14 mouse cellular contexts compared by ENCODE assay signal in genomic region chr4:54328273-54328672, GRCm38 (mm10).
DNase-seq lines count a peak whose midpoint lies in the region; ATAC-seq lines count a peak whose summit lies in the region.
"Had no signal": no experiment of that assay in that cellular context is flagged by ENCODE, and none has a peak within 500 bp of the region (broad histone marks: within the 10 kb centered on the region; RNA-seq: fewer than 3 reads in every experiment).

No protein-coding gene starts in this region.

- no peak overlapping the region for H3K4me3 ChIP-seq in forebrain, embryonic 12.5 days (replicated peaks)
- H3K4me3 ChIP-seq in forebrain, embryonic 10.5 days: no peak overlapping the region
- no peak overlapping the region for H3K4me3 ChIP-seq in midbrain, embryonic 14.5 days (replicated peaks; ENCODE audit: low read depth, low read length)
- H3K4me3 ChIP-seq in midbrain, embryonic 11.5 days (ENCODE audit: low read depth, low read length): no peak overlapping the region
- H3K4me3 ChIP-seq in hindbrain, embryonic 12.5 days: no peak overlapping the region
- H3K4me3 ChIP-seq in midbrain, embryonic 15.5 days: no peak overlapping the region
- no peak overlapping the region for H3K4me3 ChIP-seq in intestine, embryonic 16.5 days (ENCODE audit: low read length)
- H3K4me3 ChIP-seq: limb, embryonic 15.5 days had no signal

- H3K36me3 ChIP-seq in forebrain, embryonic 12.5 days (replicated peaks): no peaks in the 10 kb centered on the region
- H3K36me3 ChIP-seq in forebrain, embryonic 10.5 days (replicated peaks): no peaks in the 10 kb centered on the region
- H3K36me3 ChIP-seq in midbrain, embryonic 14.5 days (ENCODE audit: control insufficient read depth, insufficient read depth, low read length): no peaks in the 10 kb centered on the region
- H3K36me3 ChIP-seq in midbrain, embryonic 11.5 days (ENCODE audit: control insufficient read depth, insufficient read depth, low read length): no peaks in the 10 kb centered on the region
- H3K36me3 ChIP-seq in hindbrain, embryonic 12.5 days: no peaks in the 10 kb centered on the region
- H3K36me3 ChIP-seq in midbrain, embryonic 15.5 days (replicated peaks): no peaks in the 10 kb centered on the region
- H3K36me3 ChIP-seq in intestine, embryonic 16.5 days (ENCODE audit: control insufficient read depth, insufficient read depth, low read length): no peaks in the 10 kb centered on the region
- H3K36me3 ChIP-seq: hindbrain, embryonic 15.5 days; limb, embryonic 15.5 days had no signal

- no peak overlapping the region for H3K9ac ChIP-seq in forebrain, embryonic 12.5 days
- H3K9ac ChIP-seq in midbrain, embryonic 14.5 days (replicated peaks; ENCODE audit: low read length): no peak overlapping the region
- no peak overlapping the region for H3K9ac ChIP-seq in midbrain, embryonic 11.5 days (ENCODE audit: low read length)
- H3K9ac ChIP-seq in hindbrain, embryonic 12.5 days: no peak overlapping the region
- H3K9ac ChIP-seq in midbrain, embryonic 15.5 days: no peak overlapping the region
- H3K9ac ChIP-seq in intestine, embryonic 16.5 days (ENCODE audit: low read depth, low read length): no peak overlapping the region
- H3K9ac ChIP-seq: limb, embryonic 15.5 days had no signal

- H3K27ac ChIP-seq in forebrain, embryonic 12.5 days: peak overlapping the region; percentile 71; the same call in 1 of the 2 replicates
- H3K27ac ChIP-seq in forebrain, embryonic 10.5 days: no peak overlapping the region
- H3K27ac ChIP-seq in midbrain, embryonic 14.5 days (replicated peaks; ENCODE audit: low read depth, low read length): peak overlapping the region; percentile 76
- no peak overlapping the region for H3K27ac ChIP-seq in midbrain, embryonic 11.5 days (ENCODE audit: low read depth, low read length)
- H3K27ac ChIP-seq in hindbrain, embryonic 12.5 days: peak overlapping the region; percentile 80
- peak overlapping the region; percentile 75 for H3K27ac ChIP-seq in midbrain, embryonic 15.5 days
- H3K27ac ChIP-seq in intestine, embryonic 16.5 days (ENCODE audit: low read length): no peak overlapping the region
- H3K27ac ChIP-seq: limb, embryonic 15.5 days; macrophage had no signal

- 62% methylated on average over 5 of the region's 5 CpGs for WGBS in forebrain, embryonic 12.5 days
- WGBS in forebrain, embryonic 10.5 days: 90% methylated on average over 5 of the region's 5 CpGs
- WGBS in midbrain, embryonic 14.5 days: 48% methylated on average over 5 of the region's 5 CpGs
- 85% methylated on average over 5 of the region's 5 CpGs for WGBS in midbrain, embryonic 11.5 days
- 73% methylated on average over 5 of the region's 5 CpGs for WGBS in hindbrain, embryonic 12.5 days
- 56% methylated on average over 5 of the region's 5 CpGs for WGBS in midbrain, embryonic 15.5 days
- WGBS in intestine, embryonic 16.5 days: 76% methylated on average over 5 of the region's 5 CpGs

- H3K9me3 ChIP-seq in forebrain, embryonic 12.5 days: no peaks in the 10 kb centered on the region
- H3K9me3 ChIP-seq in forebrain, embryonic 10.5 days: no peaks in the 10 kb centered on the region
- no peaks in the 10 kb centered on the region for H3K9me3 ChIP-seq in midbrain, embryonic 14.5 days (ENCODE audit: control insufficient read depth, low read length)
- no peaks in the 10 kb centered on the region for H3K9me3 ChIP-seq in midbrain, embryonic 11.5 days (ENCODE audit: control insufficient read depth, low read length)
- no peaks in the 10 kb centered on the region for H3K9me3 ChIP-seq in hindbrain, embryonic 12.5 days (replicated peaks)
- H3K9me3 ChIP-seq in midbrain, embryonic 15.5 days: no peaks in the 10 kb centered on the region
- H3K9me3 ChIP-seq in intestine, embryonic 16.5 days (ENCODE audit: control insufficient read depth, low read length): no peaks in the 10 kb centered on the region
- H3K9me3 ChIP-seq: hindbrain, embryonic 15.5 days; limb, embryonic 15.5 days had no signal

- no peak for ATAC-seq in forebrain, embryonic 12.5 days (ENCODE audit: low FRiP score)
- peak; percentile 12; the same call in 1 of the 2 replicates for ATAC-seq in midbrain, embryonic 14.5 days (ENCODE audit: low FRiP score, low TSS enrichment)
- ATAC-seq in midbrain, embryonic 11.5 days (ENCODE audit: low FRiP score): no peak
- no peak for ATAC-seq in hindbrain, embryonic 12.5 days (ENCODE audit: low FRiP score)
- no peak for ATAC-seq in midbrain, embryonic 15.5 days (replicated peaks)
- no peak for ATAC-seq in intestine, embryonic 16.5 days
- ATAC-seq: Patski had no signal

- no peak for DNase-seq in forebrain, embryonic 10.5 days (ENCODE audit: extremely low spot score, low spot score)
- peak; percentile 46 for DNase-seq in midbrain, embryonic 14.5 days
- DNase-seq in midbrain, embryonic 11.5 days (ENCODE audit: low spot score, missing footprints): no peak
- no peak for DNase-seq in thymus, adult 18-20 months
- DNase-seq: cerebellum, adult 8-10 months; lung, adult 18-20 months had no signal

- H3K4me1 ChIP-seq in forebrain, embryonic 12.5 days: peaks cover 31% of the 10 kb centered on the region
- peaks cover 40% of the 10 kb centered on the region for H3K4me1 ChIP-seq in forebrain, embryonic 10.5 days
- H3K4me1 ChIP-seq in midbrain, embryonic 14.5 days (ENCODE audit: control insufficient read depth, insufficient read depth, low read length): peaks cover 20% of the 10 kb centered on the region; the same call in 1 of the 2 replicates
- H3K4me1 ChIP-seq in midbrain, embryonic 11.5 days (ENCODE audit: control insufficient read depth, insufficient read depth, low read length): no peaks in the 10 kb centered on the region
- peaks cover 31% of the 10 kb centered on the region for H3K4me1 ChIP-seq in hindbrain, embryonic 12.5 days
- peaks cover 29% of the 10 kb centered on the region for H3K4me1 ChIP-seq in midbrain, embryonic 15.5 days
- H3K4me1 ChIP-seq in intestine, embryonic 16.5 days (ENCODE audit: control insufficient read depth, insufficient read depth, low read length): no peaks in the 10 kb centered on the region

- no peaks in the 10 kb centered on the region for H3K27me3 ChIP-seq in forebrain, embryonic 12.5 days
- H3K27me3 ChIP-seq in forebrain, embryonic 10.5 days (ENCODE audit: poor library complexity, severe bottlenecking): no peaks in the 10 kb centered on the region
- no peaks in the 10 kb centered on the region for H3K27me3 ChIP-seq in midbrain, embryonic 14.5 days (ENCODE audit: control insufficient read depth, insufficient read depth, low read length)
- H3K27me3 ChIP-seq in midbrain, embryonic 11.5 days (ENCODE audit: control insufficient read depth, insufficient read depth, low read length): no peaks in the 10 kb centered on the region
- no peaks in the 10 kb centered on the region for H3K27me3 ChIP-seq in hindbrain, embryonic 12.5 days
- no peaks in the 10 kb centered on the region for H3K27me3 ChIP-seq in midbrain, embryonic 15.5 days (replicated peaks)
- no peaks in the 10 kb centered on the region for H3K27me3 ChIP-seq in intestine, embryonic 16.5 days (replicated peaks; ENCODE audit: control insufficient read depth, insufficient read depth, low read length)
- H3K27me3 ChIP-seq: hindbrain, embryonic 15.5 days; limb, embryonic 15.5 days; Patski had no signal

- no peak overlapping the region for H3K4me2 ChIP-seq in forebrain, embryonic 12.5 days
- no peak overlapping the region for H3K4me2 ChIP-seq in midbrain, embryonic 14.5 days (ENCODE audit: low read length)
- H3K4me2 ChIP-seq in midbrain, embryonic 11.5 days: no peak overlapping the region
- no peak overlapping the region for H3K4me2 ChIP-seq in hindbrain, embryonic 12.5 days (replicated peaks)
- no peak overlapping the region for H3K4me2 ChIP-seq in midbrain, embryonic 15.5 days
- no peak overlapping the region for H3K4me2 ChIP-seq in intestine, embryonic 16.5 days (ENCODE audit: low read depth, low read length)
- H3K4me2 ChIP-seq: limb, embryonic 15.5 days had no signal

Comparison
In these comparisons a context has a peak if more than half of its experiments do, and no peak if none do; other contexts are left out.
1. H3K27ac ChIP-seq: peak in forebrain, embryonic 12.5 days (single experiment), midbrain, embryonic 14.5 days (single experiment), hindbrain, embryonic 12.5 days (single experiment) and midbrain, embryonic 15.5 days (single experiment); none in forebrain, embryonic 10.5 days (single experiment), midbrain, embryonic 11.5 days (single experiment) and intestine, embryonic 16.5 days (single experiment).